In genomic region chr7:31084140-31084539, GRCm38 (mm10) we compare ENCODE assay signal across 13 mouse cellular contexts. TPM values are rescaled to one million over a fixed set of nuclear protein-coding genes. Genes with fewer than 3 reads are reported as not detected.
DNase-seq lines count a peak whose midpoint lies in the region; ATAC-seq and TF ChIP-seq lines count a peak whose summit lies in the region.
"Had no signal": no experiment of that assay in that cellular context is flagged by ENCODE, and none has a peak within 500 bp of the region (broad histone marks: within the 10 kb centered on the region; RNA-seq: fewer than 3 reads in every experiment).

No protein-coding gene starts in this region.

- TF ChIP-seq POLR2A in heart, adult 2 months (IDR thresholded peaks at IDR 0.05; ENCODE audit: insufficient read depth, low read depth, low read length) = no peak

- H3K9me3 ChIP-seq in lung, embryonic 14.5 days (ENCODE audit: low read depth, low read length) = no peaks in the 10 kb centered on the region
- no peaks in the 10 kb centered on the region for H3K9me3 ChIP-seq in embryonic facial prominence, embryonic 14.5 days (ENCODE audit: control insufficient read depth, low read length)
- no peaks in the 10 kb centered on the region for H3K9me3 ChIP-seq in liver, embryonic 16.5 days (replicated peaks; ENCODE audit: control insufficient read depth, low read length)

- H3K27ac ChIP-seq in heart, adult 2 months = peak overlapping the region; percentile 87
- peak overlapping the region; percentile 78; the same call in 1 of the 2 replicates for H3K27ac ChIP-seq in lung, embryonic 14.5 days (ENCODE audit: low read depth)
- H3K27ac ChIP-seq in embryonic facial prominence, embryonic 14.5 days (replicated peaks; ENCODE audit: low read depth, low read length) = peak overlapping the region; percentile 68
- 0 out of 2 replicates have a peak overlapping the region, but pooled peaks have one; percentile 18 for H3K27ac ChIP-seq in liver, embryonic 16.5 days (ENCODE audit: low read length)
- H3K27ac ChIP-seq: macrophage had no signal

- no peak for TF ChIP-seq CTCF in heart, adult 2 months (IDR thresholded peaks at IDR 0.05)
- no peak for TF ChIP-seq CTCF in lung, embryonic 14.5 days (IDR thresholded peaks at IDR 0.05; ENCODE audit: low read depth)

- no peak for DNase-seq in heart, adult 2 months
- DNase-seq in heart, postnatal 36 days = no peak
- peak; percentile 63 for DNase-seq in lung, embryonic 14.5 days
- DNase-seq in lung, postnatal 25 days (ENCODE audit: low spot score) = no peak
- DNase-seq in embryonic facial prominence, embryonic 14.5 days (ENCODE audit: low spot score) = peak; percentile 51
- DNase-seq in adrenal gland, postnatal 25 days = no peak
- DNase-seq: adrenal gland, postnatal 14 days; cerebellum, adult 8-10 months had no signal

- intact Hi-C loops in heart, adult 2 months (cut with DNase I) = no loop called here
- intact Hi-C loops in heart, postnatal 36 days (cut with DNase I) = loop anchor here (10.0 kb wide), 1 partner anchor 429 kb away; the partner anchor contains the start of gene Rbm42

- 0 out of 2 replicates have a peak overlapping the region, but pooled peaks have one; percentile 10 for H3K4me2 ChIP-seq in lung, embryonic 14.5 days
- H3K4me2 ChIP-seq in embryonic facial prominence, embryonic 14.5 days (ENCODE audit: low read depth, low read length) = peak overlapping the region; percentile 26; the same call in 1 of the 2 replicates
- H3K4me2 ChIP-seq in liver, embryonic 16.5 days (ENCODE audit: low read depth, low read length) = no peak overlapping the region

- 72% methylated on average over 9 of the region's 9 CpGs for WGBS in heart, adult 2 months
- 33% methylated on average over 9 of the region's 9 CpGs for WGBS in lung, embryonic 14.5 days
- WGBS in embryonic facial prominence, embryonic 14.5 days = 30% methylated on average over 9 of the region's 9 CpGs
- WGBS in liver, embryonic 16.5 days (ENCODE audit: insufficient replicate concordance) = 48% methylated on average over 9 of the region's 9 CpGs

- TF ChIP-seq EP300 in heart, adult 2 months (IDR thresholded peaks at IDR 0.05; ENCODE audit: insufficient read depth, low read depth, low read length) = no peak

- no peaks in the 10 kb centered on the region for H3K27me3 ChIP-seq in heart, adult 2 months (ENCODE audit: control insufficient read depth, insufficient read depth, low read length)
- no peaks in the 10 kb centered on the region for H3K27me3 ChIP-seq in lung, embryonic 14.5 days (ENCODE audit: insufficient read depth, low read length)
- H3K27me3 ChIP-seq in embryonic facial prominence, embryonic 14.5 days (replicated peaks; ENCODE audit: control insufficient read depth, insufficient read depth, low read length) = no peaks in the 10 kb centered on the region
- no peaks in the 10 kb centered on the region for H3K27me3 ChIP-seq in liver, embryonic 16.5 days (ENCODE audit: control insufficient read depth, insufficient read depth, low read depth, low read length)
- H3K27me3 ChIP-seq: Patski had no signal

- H3K79me2 ChIP-seq in heart, adult 2 months (replicated peaks; ENCODE audit: control insufficient read depth, insufficient read depth, low read length) = no peaks in the 10 kb centered on the region

- H3K4me1 ChIP-seq in heart, adult 2 months (ENCODE audit: control insufficient read depth, insufficient read depth, low read length) = peaks cover 18% of the 10 kb centered on the region
- H3K4me1 ChIP-seq in lung, embryonic 14.5 days (ENCODE audit: insufficient read depth) = no peaks in the 10 kb centered on the region
- peaks cover 15% of the 10 kb centered on the region for H3K4me1 ChIP-seq in embryonic facial prominence, embryonic 14.5 days (ENCODE audit: control insufficient read depth, insufficient read depth, low read length)
- H3K4me1 ChIP-seq in liver, embryonic 16.5 days (ENCODE audit: control insufficient read depth, low read depth, low read length) = no peaks in the 10 kb centered on the region; the same call in 1 of the 2 replicates

- no peak overlapping the region for H3K9ac ChIP-seq in heart, adult 2 months (ENCODE audit: low read depth, low read length)
- H3K9ac ChIP-seq in lung, embryonic 14.5 days = no peak overlapping the region; the same call in 1 of the 2 replicates
- no peak overlapping the region; the same call in 1 of the 2 replicates for H3K9ac ChIP-seq in embryonic facial prominence, embryonic 14.5 days (ENCODE audit: low read depth, low read length)
- H3K9ac ChIP-seq in liver, embryonic 16.5 days (ENCODE audit: low read depth, low read length) = no peak overlapping the region

- H3K36me3 ChIP-seq in heart, adult 2 months (ENCODE audit: control insufficient read depth, insufficient read depth, low read length) = no peaks in the 10 kb centered on the region
- H3K36me3 ChIP-seq in lung, embryonic 14.5 days (ENCODE audit: insufficient read depth) = no peaks in the 10 kb centered on the region
- no peaks in the 10 kb centered on the region for H3K36me3 ChIP-seq in embryonic facial prominence, embryonic 14.5 days (ENCODE audit: control insufficient read depth, insufficient read depth, low read length)
- no peaks in the 10 kb centered on the region for H3K36me3 ChIP-seq in liver, embryonic 16.5 days (ENCODE audit: control insufficient read depth, insufficient read depth)

- no peak overlapping the region for H3K4me3 ChIP-seq in heart, adult 2 months
- no peak overlapping the region for H3K4me3 ChIP-seq in lung, embryonic 14.5 days (ENCODE audit: low read depth, low read length)
- H3K4me3 ChIP-seq in embryonic facial prominence, embryonic 14.5 days (ENCODE audit: low read depth, low read length) = no peak overlapping the region
- no peak overlapping the region for H3K4me3 ChIP-seq in liver, embryonic 16.5 days (ENCODE audit: low read depth, low read length)

- peak; percentile 63; the same call in 1 of the 2 replicates for ATAC-seq in lung, embryonic 14.5 days (ENCODE audit: insufficient read depth)
- ATAC-seq in embryonic facial prominence, embryonic 14.5 days (ENCODE audit: low read depth) = peak; percentile 48; the same call in 1 of the 2 replicates
- no peak for ATAC-seq in liver, embryonic 16.5 days (ENCODE audit: low read depth)
- ATAC-seq in cerebellum, adult (ENCODE audit: insufficient number of reproducible peaks, low FRiP score, low TSS enrichment) = no peak
- ATAC-seq: Patski had no signal

RNA-seq across cellular contexts. Expression of gene Fxyd3, which starts 7.6 kb away (rescaled TPM):
- 1 to 10 TPM; 1.6 to 2.5 TPM for total RNA-seq in heart, adult 2 months (2021)
- 4.9 and 5.5 TPM in 2 replicates for polyA plus RNA-seq in heart, adult 2 months (2012; rRNA removed)
- 1 to 10 TPM; 1.1 to 2.3 TPM for total RNA-seq in heart, postnatal 36 days (2021)
- polyA plus RNA-seq in lung, embryonic 14.5 days (2014; fragmentation: Nextera tagmentation; extraction: Ambion mirVana) = 30.7 and 34.0 TPM in 2 replicates
- polyA plus RNA-seq in embryonic facial prominence, embryonic 14.5 days (2014; fragmentation: Nextera tagmentation; extraction: Ambion mirVana) = 48.8 and 71.7 TPM in 2 replicates
- polyA plus RNA-seq in liver, embryonic 16.5 days (2015; fragmentation: Nextera tagmentation; extraction: Ambion mirVana) = 0.51 and 1.1 TPM in 2 replicates
- 0.73 and 1.9 TPM in 2 replicates for total RNA-seq in adrenal gland, postnatal 25 days (2021)
- total RNA-seq: hematopoietic stem cell, adult 5-6 weeks had no signal
- polyA plus RNA-seq: macrophage, Patski had no signal

RNA-seq across cellular contexts. Expression of gene Lgi4, which starts 25.0 kb away (rescaled TPM):
- total RNA-seq in heart, adult 2 months (2021) = 1 to 10 TPM; 3.8 to 3.9 TPM
- 5.4 and 6.5 TPM in 2 replicates for polyA plus RNA-seq in heart, adult 2 months (2012; rRNA removed)
- 1 to 10 TPM; 3.6 to 5.2 TPM for total RNA-seq in heart, postnatal 36 days (2021)
- 0.13 and 0.38 TPM in 2 replicates for polyA plus RNA-seq in lung, embryonic 14.5 days (2014; fragmentation: Nextera tagmentation; extraction: Ambion mirVana)
- 0.86 and 1.6 TPM in 2 replicates for polyA plus RNA-seq in embryonic facial prominence, embryonic 14.5 days (2014; fragmentation: Nextera tagmentation; extraction: Ambion mirVana)
- polyA plus RNA-seq in liver, embryonic 16.5 days (2015; fragmentation: Nextera tagmentation; extraction: Ambion mirVana) = 0.02 and 0.12 TPM in 2 replicates
- 3.7 and 3.8 TPM in 2 replicates for total RNA-seq in adrenal gland, postnatal 25 days (2021)
- total RNA-seq: hematopoietic stem cell, adult 5-6 weeks had no signal

RNA-seq across cellular contexts. Expression of gene Fxyd1, which starts 27.1 kb away (rescaled TPM):
- 100 to 1,000 TPM; 839 to 985 TPM for total RNA-seq in heart, adult 2 months (2021)
- polyA plus RNA-seq in heart, adult 2 months (2012; rRNA removed) = 1,788 and 1,851 TPM in 2 replicates
- total RNA-seq in heart, postnatal 36 days (2021) = 100 to 1,000 TPM; 863 to 996 TPM
- polyA plus RNA-seq in lung, embryonic 14.5 days (2014; fragmentation: Nextera tagmentation; extraction: Ambion mirVana) = 51.4 and 56.6 TPM in 2 replicates
- 113 and 135 TPM in 2 replicates for polyA plus RNA-seq in embryonic facial prominence, embryonic 14.5 days (2014; fragmentation: Nextera tagmentation; extraction: Ambion mirVana)
- polyA plus RNA-seq in liver, embryonic 16.5 days (2015; fragmentation: Nextera tagmentation; extraction: Ambion mirVana) = 120 and 130 TPM in 2 replicates
- total RNA-seq in adrenal gland, postnatal 25 days (2021) = 151 and 212 TPM in 2 replicates
- polyA plus RNA-seq: macrophage, Patski had no signal

RNA-seq across cellular contexts. Expression of gene Hpn, which starts 30.9 kb away (rescaled TPM):
- total RNA-seq in heart, adult 2 months (2021) = 1 to 10 TPM; 1.7 to 2.6 TPM
- polyA plus RNA-seq in heart, adult 2 months (2012; rRNA removed) = 2.8 and 5.1 TPM in 2 replicates
- 1 to 10 TPM; 1.9 to 3.9 TPM for total RNA-seq in heart, postnatal 36 days (2021)
- 9.9 and 10.8 TPM in 2 replicates for polyA plus RNA-seq in lung, embryonic 14.5 days (2014; fragmentation: Nextera tagmentation; extraction: Ambion mirVana)
- 4.4 and 4.9 TPM in 2 replicates for polyA plus RNA-seq in embryonic facial prominence, embryonic 14.5 days (2014; fragmentation: Nextera tagmentation; extraction: Ambion mirVana)
- 129 and 145 TPM in 2 replicates for polyA plus RNA-seq in liver, embryonic 16.5 days (2015; fragmentation: Nextera tagmentation; extraction: Ambion mirVana)
- 1.4 and 4.5 TPM in 2 replicates for total RNA-seq in adrenal gland, postnatal 25 days (2021)

RNA-seq across cellular contexts. Expression of gene Fxyd7, which starts 32.9 kb away (rescaled TPM):
- total RNA-seq in heart, adult 2 months (2021) = 1 to 10 TPM in 1 of 2 experiments, under 1 TPM in 1; 0.63 to 1.5 TPM
- 2.9 and 3.4 TPM in 2 replicates for polyA plus RNA-seq in heart, adult 2 months (2012; rRNA removed)
- 1 to 10 TPM in 1 of 2 experiments, under 1 TPM in 1; 0.41 to 1.1 TPM for total RNA-seq in heart, postnatal 36 days (2021)
- polyA plus RNA-seq in lung, embryonic 14.5 days (2014; fragmentation: Nextera tagmentation; extraction: Ambion mirVana) = 9.1 and 9.8 TPM in 2 replicates
- polyA plus RNA-seq in embryonic facial prominence, embryonic 14.5 days (2014; fragmentation: Nextera tagmentation; extraction: Ambion mirVana) = 37.0 and 40.9 TPM in 2 replicates
- polyA plus RNA-seq in liver, embryonic 16.5 days (2015; fragmentation: Nextera tagmentation; extraction: Ambion mirVana) = 0.15 and 0.65 TPM in 2 replicates
- 0.55 TPM in 1 of 2 replicates, not detected in the other for total RNA-seq in adrenal gland, postnatal 25 days (2021)
- polyA plus RNA-seq: macrophage, Patski had no signal

Comparison
In these comparisons a context has a peak if more than half of its experiments do, and no peak if none do; other contexts are left out.
1. DNase-seq: peak in lung, embryonic 14.5 days (single experiment) and embryonic facial prominence, embryonic 14.5 days (single experiment); none in heart, adult 2 months (0 of 2), heart, postnatal 36 days (0 of 2), lung, postnatal 25 days (single experiment) and adrenal gland, postnatal 25 days (single experiment).
2. H3K27ac ChIP-seq: peak in every context shown above with its lines; median percentile 87 in heart, adult 2 months; 78 in lung, embryonic 14.5 days; 68 in embryonic facial prominence, embryonic 14.5 days; 18 in liver, embryonic 16.5 days.
3. ATAC-seq: peak in lung, embryonic 14.5 days (single experiment) and embryonic facial prominence, embryonic 14.5 days (single experiment); none in liver, embryonic 16.5 days (single experiment) and cerebellum, adult (single experiment).
4. RNA of gene Fxyd1, which starts 27.1 kb away (polyA plus RNA-seq): 1,788 to 1,851 TPM in heart, adult 2 months; 113 to 135 TPM in embryonic facial prominence, embryonic 14.5 days, 120 to 130 TPM in liver, embryonic 16.5 days and 51.4 to 56.6 TPM in lung, embryonic 14.5 days; every median in the first group is over 10 times any median in the second.